Mouse (Mus musculus): ENCODE measurements around the gene Pgm2. TPM values are rescaled to one million over a fixed set of nuclear protein-coding genes. Genes with fewer than 3 reads are reported as not detected.

Gene Pgm2
- polyA plus RNA-seq, 1 experiment from 2014 or later = 39.7 TPM

- no peaks in the 10 kb centered on the region; the same call in 1 of the 2 replicates for H3K27me3 ChIP-seq (replicated peaks)
- H3K4me3 ChIP-seq (replicated peaks) = 0 out of 2 replicates have a peak within 1 kb of the TSS, but pooled peaks have one; percentile 1
- H3K4me1 ChIP-seq (replicated peaks) = peaks cover 10% of the 10 kb centered on the region; the same call in 1 of the 2 replicates
- no peaks in the 10 kb centered on the region for H3K9me3 ChIP-seq
- H3K9ac ChIP-seq = no peak within 1 kb of the TSS
- 18% methylated on average over 11 of the region's 11 CpGs for WGBS
- H3K4me2 ChIP-seq (replicated peaks) = peak within 1 kb of the TSS; percentile 45
- no peaks in the 10 kb centered on the region for H3K36me3 ChIP-seq
- peak within 1 kb of the TSS; percentile 86 for H3K27ac ChIP-seq
- peak; percentile 58 for ATAC-seq
These were observed 63.3 kb downstream of the Pgm2 start, which contains the start of gene Tbc1d1 for GRCm38 (mm10) chr5:64155861-64156550. TSS of gene Tbc1d1 (plus strand) at chr5:64156305.

- peaks cover 15% of the 10 kb centered on the region; the same call in 1 of the 2 replicates for H3K4me1 ChIP-seq (replicated peaks)
- peak overlapping the region; percentile 86 for H3K27ac ChIP-seq
- 0 out of 2 replicates have a peak overlapping the region, but pooled peaks have one; percentile 1 for H3K4me3 ChIP-seq (replicated peaks)
- WGBS = 26% methylated on average over 4 of the region's 4 CpGs
- ATAC-seq = no peak
- no peak overlapping the region for H3K9ac ChIP-seq
- H3K9me3 ChIP-seq = no peaks in the 10 kb centered on the region
- H3K27me3 ChIP-seq (replicated peaks) = no peaks in the 10 kb centered on the region; the same call in 1 of the 2 replicates
- H3K4me2 ChIP-seq (replicated peaks) = peak overlapping the region; percentile 45
- no peaks in the 10 kb centered on the region for H3K36me3 ChIP-seq
These were observed 63.8 kb downstream of the Pgm2 start for GRCm38 (mm10) chr5:64156579-64156978.

GRCm38 (mm10) chr5:64157926-64158325 lies 65.2 kb downstream of the Pgm2 start:
- Histone ChIP-seq H3K27ac (no peak overlapping the region), H3K4me2 (replicated peaks) (0 out of 2 replicates have a peak overlapping the region, but pooled peaks have one; percentile 4), H3K9me3 (no peaks in the 10 kb centered on the region), H3K9ac (no peak overlapping the region), H3K4me3 (replicated peaks) (no peak overlapping the region), H3K27me3 (replicated peaks) (no peaks in the 10 kb centered on the region; the same call in 1 of the 2 replicates), H3K36me3 (no peaks in the 10 kb centered on the region), H3K4me1 (replicated peaks) (peaks cover 15% of the 10 kb centered on the region; the same call in 1 of the 2 replicates)
- ATAC-seq = no peak
- 50% methylated on average over 1 of the region's 1 CpGs for WGBS

- no peak overlapping the region for H3K9ac ChIP-seq
- H3K4me2 ChIP-seq (replicated peaks) = peak overlapping the region; percentile 98
- ATAC-seq = no peak
- WGBS = 55% methylated on average over 4 of the region's 4 CpGs
- H3K4me1 ChIP-seq (replicated peaks) = peaks cover 15% of the 10 kb centered on the region; the same call in 1 of the 2 replicates
- no peaks in the 10 kb centered on the region for H3K36me3 ChIP-seq
- no peaks in the 10 kb centered on the region for H3K9me3 ChIP-seq
- H3K4me3 ChIP-seq (replicated peaks) = no peak overlapping the region
- no peaks in the 10 kb centered on the region; the same call in 1 of the 2 replicates for H3K27me3 ChIP-seq (replicated peaks)
- H3K27ac ChIP-seq = no peak overlapping the region; the same call in 1 of the 2 replicates
These were observed 65.8 kb downstream of the Pgm2 start for GRCm38 (mm10) chr5:64158501-64158900.

- peak overlapping the region; percentile 98 for H3K4me2 ChIP-seq (replicated peaks)
- under 1% methylated on average over 39 of the region's 39 CpGs for WGBS
- peaks cover 15% of the 10 kb centered on the region; the same call in 1 of the 2 replicates for H3K4me1 ChIP-seq (replicated peaks)
- no peaks in the 10 kb centered on the region for H3K36me3 ChIP-seq
- ATAC-seq = peak; percentile 39
- H3K9ac ChIP-seq = peak overlapping the region; percentile 67
- peak overlapping the region; percentile 51; the same call in 1 of the 2 replicates for H3K27ac ChIP-seq
- peak overlapping the region; percentile 80 for H3K4me3 ChIP-seq (replicated peaks)
- H3K27me3 ChIP-seq (replicated peaks) = no peaks in the 10 kb centered on the region; the same call in 1 of the 2 replicates
- no peaks in the 10 kb centered on the region for H3K9me3 ChIP-seq
These were observed 66.5 kb downstream of the Pgm2 start for GRCm38 (mm10) chr5:64159065-64159780.

GRCm38 (mm10) chr5:64159781-64160704 lies 67.3 kb downstream of the Pgm2 start:
- peak overlapping the region; percentile 51 for H3K27ac ChIP-seq
- peak; percentile 73 for ATAC-seq
- peak overlapping the region; percentile 67 for H3K9ac ChIP-seq
- H3K4me2 ChIP-seq (replicated peaks) = peak overlapping the region; percentile 98
- H3K4me1 ChIP-seq (replicated peaks) = peaks cover 15% of the 10 kb centered on the region; the same call in 1 of the 2 replicates
- H3K36me3 ChIP-seq = no peaks in the 10 kb centered on the region
- H3K27me3 ChIP-seq (replicated peaks) = no peaks in the 10 kb centered on the region; the same call in 1 of the 2 replicates
- peak overlapping the region; percentile 80 for H3K4me3 ChIP-seq (replicated peaks)
- WGBS = 0% methylated on average over 54 of the region's 63 CpGs
- no peaks in the 10 kb centered on the region for H3K9me3 ChIP-seq

- H3K36me3 ChIP-seq = no peaks in the 10 kb centered on the region
- no peaks in the 10 kb centered on the region for H3K9me3 ChIP-seq
- H3K4me3 ChIP-seq (replicated peaks) = peak overlapping the region; percentile 80
- 0 out of 2 replicates have a peak overlapping the region, but pooled peaks have one; percentile 32 for H3K27ac ChIP-seq
- H3K27me3 ChIP-seq (replicated peaks) = no peaks in the 10 kb centered on the region; the same call in 1 of the 2 replicates
- 0 out of 2 replicates have a peak, but pooled peaks have one; percentile 5 for ATAC-seq
- peak overlapping the region; percentile 67 for H3K9ac ChIP-seq
- H3K4me1 ChIP-seq (replicated peaks) = peaks cover 12% of the 10 kb centered on the region; the same call in 1 of the 2 replicates
- under 1% methylated on average over 23 of the region's 23 CpGs for WGBS
- peak overlapping the region; percentile 98 for H3K4me2 ChIP-seq (replicated peaks)
These were observed 68.1 kb downstream of the Pgm2 start for GRCm38 (mm10) chr5:64160705-64161391.

GRCm38 (mm10) chr5:64161917-64162316 lies 69.2 kb downstream of the Pgm2 start:
- Histone ChIP-seq H3K4me3 (replicated peaks) (peak overlapping the region; percentile 80; the same call in 1 of the 2 replicates), H3K4me2 (replicated peaks) (peak overlapping the region; percentile 98), H3K27ac (no peak overlapping the region), H3K4me1 (replicated peaks) (peaks cover 6% of the 10 kb centered on the region; the same call in 1 of the 2 replicates), H3K9me3 (no peaks in the 10 kb centered on the region), H3K9ac (no peak overlapping the region; the same call in 1 of the 2 replicates), H3K36me3 (no peaks in the 10 kb centered on the region), H3K27me3 (replicated peaks) (no peaks in the 10 kb centered on the region; the same call in 1 of the 2 replicates)
- 71% methylated on average over 3 of the region's 3 CpGs for WGBS
- no peak for ATAC-seq

GRCm38 (mm10) chr5:64162582-64162981 lies 69.8 kb downstream of the Pgm2 start:
- H3K27me3 ChIP-seq (replicated peaks) = no peaks in the 10 kb centered on the region; the same call in 1 of the 2 replicates
- H3K9ac ChIP-seq = no peak overlapping the region
- H3K27ac ChIP-seq = no peak overlapping the region
- no peaks in the 10 kb centered on the region for H3K36me3 ChIP-seq
- H3K9me3 ChIP-seq = no peaks in the 10 kb centered on the region
- 90% methylated on average over 5 of the region's 5 CpGs for WGBS
- H3K4me2 ChIP-seq (replicated peaks) = no peak overlapping the region
- H3K4me1 ChIP-seq (replicated peaks) = peaks cover 6% of the 10 kb centered on the region; the same call in 1 of the 2 replicates
- ATAC-seq = no peak
- H3K4me3 ChIP-seq (replicated peaks) = no peak overlapping the region

- Histone ChIP-seq H3K9me3 (no peaks in the 10 kb centered on the region), H3K9ac (no peak overlapping the region), H3K36me3 (no peaks in the 10 kb centered on the region), H3K4me1 (replicated peaks) (peaks cover 6% of the 10 kb centered on the region; the same call in 1 of the 2 replicates), H3K27me3 (replicated peaks) (no peaks in the 10 kb centered on the region), H3K4me3 (replicated peaks) (no peak overlapping the region), H3K4me2 (replicated peaks) (no peak overlapping the region), H3K27ac (no peak overlapping the region)
- no peak for ATAC-seq
- WGBS = 88% methylated on average over 3 of the region's 3 CpGs
These were observed 71.7 kb downstream of the Pgm2 start for GRCm38 (mm10) chr5:64164414-64164813.

- Histone ChIP-seq H3K9ac (no peak overlapping the region), H3K27me3 (replicated peaks) (no peaks in the 10 kb centered on the region), H3K36me3 (no peaks in the 10 kb centered on the region), H3K4me2 (replicated peaks) (no peak overlapping the region), H3K27ac (no peak overlapping the region), H3K4me3 (replicated peaks) (no peak overlapping the region), H3K4me1 (replicated peaks) (peaks cover 6% of the 10 kb centered on the region; the same call in 1 of the 2 replicates), H3K9me3 (no peaks in the 10 kb centered on the region)
- WGBS = 75% methylated on average over 2 of the region's 2 CpGs
- no peak for ATAC-seq
These were observed 73.1 kb downstream of the Pgm2 start for GRCm38 (mm10) chr5:64165826-64166225.

Measured in intestine, embryonic 15.5 days (tissue).